Mouse (Mus musculus) cerebellum, postnatal 25 days (tissue): ENCODE measurements at regions not wholly inside any gene's neighbourhood (a gene's known extent, or its start where the extent isn't known, plus 50 kb on each side); places are given as distances from the start of the nearest gene placed in this dataset.

ENCODE experiments used
- DNase-seq, 2 experiments: peaks; one replicate each; pipeline ENCODE4 v3.0.0; 2021; ENCODE audit warnings: mixed read lengths in 2 of 2

- no peak for DNase-seq
These were observed 551.3 kb upstream of the Tenm3 start for GRCm38 (mm10) chr8:49395029-49395428.

- DNase-seq, result no peak
These were observed 545.8 kb upstream of the Tenm3 start for GRCm38 (mm10) chr8:49389525-49389924.

- DNase-seq, result no peak
These were observed 543.8 kb upstream of the Tenm3 start for GRCm38 (mm10) chr8:49387587-49387986.

- DNase-seq, result no peak
These were observed 528.9 kb upstream of the Tenm3 start for GRCm38 (mm10) chr8:49372686-49373085.

- DNase-seq, result peak in 1 of 2 experiments; percentile 12
These were observed 518.9 kb upstream of the Tenm3 start for GRCm38 (mm10) chr8:49362682-49363081.

- no peak for DNase-seq
These were observed 517.7 kb upstream of the Tenm3 start for GRCm38 (mm10) chr8:49361443-49361842.

DNA sequence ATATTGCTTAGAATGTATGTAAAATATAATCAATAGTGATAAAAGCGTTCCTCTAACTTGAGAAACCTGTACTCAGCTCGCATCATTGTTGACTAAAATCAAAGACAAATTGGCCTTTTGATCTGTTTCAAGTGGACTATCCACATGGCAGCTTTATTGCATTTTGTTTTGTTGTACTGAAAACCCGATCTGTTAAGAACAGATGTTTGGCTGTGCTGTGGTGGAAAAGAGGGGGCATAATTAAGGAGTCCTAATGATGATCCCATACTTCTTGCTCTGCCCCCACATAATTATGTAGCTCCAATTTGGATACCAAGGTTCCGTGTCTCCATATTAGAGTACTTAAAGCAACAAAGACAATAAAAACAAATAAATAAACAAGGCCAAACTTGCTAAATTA lies 516.4 kb upstream of the Tenm3 start:
- DNase-seq, result no peak

DNA sequence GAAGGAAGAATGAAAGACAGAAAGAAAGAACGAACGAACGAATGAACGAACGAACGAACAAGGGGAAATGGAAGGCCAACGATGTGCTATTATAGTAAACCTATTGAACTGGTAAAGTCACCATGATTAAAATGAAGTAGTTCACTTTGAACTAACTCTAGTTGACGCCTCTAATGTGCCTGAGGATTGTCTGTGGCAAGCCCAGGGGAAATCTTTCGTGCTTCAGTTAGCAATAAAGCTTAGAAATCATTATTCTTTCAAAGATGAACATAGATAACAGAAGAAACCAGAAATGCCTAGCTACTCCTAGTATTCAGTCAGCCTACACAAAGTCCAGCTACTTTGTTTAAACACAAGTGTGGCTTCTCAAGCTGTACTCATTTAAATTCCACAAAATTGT lies 515.9 kb upstream of the Tenm3 start:
- no peak for DNase-seq

- DNase-seq, result no peak
These were observed 504.9 kb upstream of the Tenm3 start for GRCm38 (mm10) chr8:49348602-49349001.

GRCm38 (mm10) chr8:49338716-49339115 lies 495.0 kb upstream of the Tenm3 start:
- DNase-seq, result no peak

- no peak for DNase-seq
These were observed 483.2 kb upstream of the Tenm3 start for GRCm38 (mm10) chr8:49326980-49327379.

GRCm38 (mm10) chr8:49321404-49321803 lies 477.7 kb upstream of the Tenm3 start:
- DNase-seq, result no peak

- no peak for DNase-seq
These were observed 469.9 kb upstream of the Tenm3 start for GRCm38 (mm10) chr8:49313483-49314278.

DNA sequence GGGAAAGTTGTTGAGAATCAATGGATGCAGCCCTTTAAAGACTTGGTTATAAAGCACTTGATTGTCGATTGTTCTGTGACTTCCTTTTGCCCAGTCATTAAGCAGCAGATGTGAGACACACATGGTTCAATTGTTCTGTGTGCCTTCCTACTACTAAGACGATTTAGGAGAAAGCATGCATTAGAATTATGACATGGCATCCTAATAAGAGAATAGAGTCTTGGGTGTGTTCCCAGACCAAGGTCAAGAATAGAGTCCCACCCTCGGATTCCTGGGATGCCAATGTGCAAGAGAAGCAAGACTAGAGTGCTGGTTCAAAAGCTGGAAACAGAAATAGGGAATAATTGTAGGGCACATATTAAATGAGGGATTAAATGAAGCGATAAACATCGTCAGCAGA lies 469.1 kb upstream of the Tenm3 start:
- DNase-seq, result no peak

- no peak for DNase-seq
These were observed 438.6 kb upstream of the Tenm3 start for GRCm38 (mm10) chr8:49282401-49282800.

GRCm38 (mm10) chr8:49281254-49281653 lies 437.5 kb upstream of the Tenm3 start:
- DNase-seq, result no peak

DNA sequence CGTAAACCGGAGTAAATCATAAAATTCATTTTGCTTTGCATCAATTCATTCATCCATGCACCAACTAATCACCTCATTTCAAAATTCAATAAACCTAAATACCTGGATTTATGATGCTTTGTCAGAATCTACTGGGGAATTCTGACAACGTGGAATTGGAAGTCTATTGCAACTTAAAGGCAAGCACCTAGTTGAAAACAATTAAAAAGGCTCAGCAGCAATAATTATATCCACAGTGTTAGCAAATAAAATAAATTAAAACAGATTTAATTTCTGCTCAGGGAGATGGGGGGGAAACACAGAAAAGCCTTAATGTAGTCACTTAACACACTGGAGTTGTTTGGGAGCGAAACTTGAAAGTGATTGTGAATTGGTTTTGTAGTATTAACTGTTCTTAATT lies 430.3 kb upstream of the Tenm3 start:
- DNase-seq, result no peak

DNA sequence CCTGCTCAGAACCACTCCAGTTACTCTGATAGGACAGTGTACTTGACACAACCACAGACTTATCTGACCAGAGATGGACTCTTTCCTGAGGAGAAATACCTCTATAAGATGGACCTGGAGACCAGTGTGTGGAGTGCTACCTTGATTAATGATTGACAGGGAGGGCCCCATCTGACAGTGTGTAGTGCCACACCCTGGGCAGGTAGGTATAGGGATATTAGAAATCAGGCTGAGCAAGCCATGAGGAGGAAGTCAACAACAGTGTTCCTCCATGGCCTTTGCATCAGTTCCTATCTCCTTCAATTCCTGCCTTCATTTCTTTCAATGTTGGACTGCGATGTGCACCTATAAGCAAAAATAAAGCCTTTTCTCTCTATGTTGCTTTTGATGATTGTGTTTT lies 429.4 kb upstream of the Tenm3 start:
- no peak for DNase-seq

DNA sequence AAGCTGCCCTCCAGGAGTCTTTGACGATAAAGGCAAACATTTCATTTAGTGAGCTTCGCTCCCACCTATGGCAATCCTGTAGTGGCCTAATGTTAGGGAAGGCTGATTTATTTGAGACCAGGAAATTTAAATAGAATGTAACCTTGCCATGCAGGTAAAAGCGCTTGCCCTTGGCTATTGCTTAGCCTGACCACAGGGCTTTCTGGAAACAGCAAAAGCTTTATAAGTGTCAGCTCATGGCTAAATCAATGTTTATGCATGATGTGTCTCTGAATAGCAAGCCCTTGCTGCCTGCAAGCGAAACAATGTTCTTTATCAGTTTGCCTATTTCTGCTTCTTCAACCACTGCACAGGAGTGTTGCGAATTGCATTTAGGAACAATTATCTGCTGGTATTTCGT lies 419.7 kb upstream of the Tenm3 start:
- no peak for DNase-seq

GRCm38 (mm10) chr8:49262797-49263196 lies 419.0 kb upstream of the Tenm3 start:
- no peak for DNase-seq

GRCm38 (mm10) chr8:49255954-49256353 lies 412.2 kb upstream of the Tenm3 start:
- no peak for DNase-seq

- DNase-seq, result no peak
These were observed 410.6 kb upstream of the Tenm3 start for GRCm38 (mm10) chr8:49254311-49254828.

- no peak for DNase-seq
These were observed 399.3 kb upstream of the Tenm3 start for GRCm38 (mm10) chr8:49243002-49243401.

- DNase-seq, result no peak
These were observed 393.0 kb upstream of the Tenm3 start for GRCm38 (mm10) chr8:49236822-49237071.
